Mouse (Mus musculus) neural tube, embryonic 11.5 days (tissue): Measurements from ENCODE around the gene Bcam. TPM values are rescaled to one million over a fixed set of nuclear protein-coding genes. Genes with fewer than 3 reads are reported as not detected.

Experiments used
- ATAC-seq: fragments of 200-750 bp; cut with Nextera tagmentation; 2 replicates; pipeline ENCODE4 v1.8.0; 2017; ENCODE audit warnings: moderate number of reproducible peaks, mild to moderate bottlenecking, moderate TSS enrichment, moderate library complexity; ENCODE audit not compliant: insufficient read depth, low FRiP score, low TSS enrichment
- DNase-seq: peaks from one replicate; pipeline ENCODE4 v3.0.0-alpha.2; 2015; ENCODE audit warnings: low spot score
- H3K27ac ChIP-seq: fragments of 300-500 bp; sonication (generic); 2 replicates; pipeline ENCODE4 v1.5.1; 2014; ENCODE audit warnings: low read depth, mild to moderate bottlenecking, low read length
- H3K27me3 ChIP-seq: fragments of 300-500 bp; sonication (generic); 2 replicates; pipeline ENCODE4 v1.6.1; 2014; ENCODE audit warnings: mild to moderate bottlenecking, low read length, mixed read lengths; ENCODE audit not compliant: control insufficient read depth, insufficient read depth
- H3K36me3 ChIP-seq: fragments of 300-500 bp; sonication (generic); 2 replicates; pipeline ENCODE4 v1.6.1; 2014; ENCODE audit warnings: mild to moderate bottlenecking, low read length, moderate library complexity, mixed read lengths; ENCODE audit not compliant: control insufficient read depth, insufficient read depth
- H3K4me1 ChIP-seq: fragments of 300-500 bp; sonication (generic); 2 replicates; pipeline ENCODE4 v1.6.1; 2014; ENCODE audit warnings: low read length, mixed read lengths; ENCODE audit not compliant: control insufficient read depth, insufficient read depth
- H3K4me2 ChIP-seq: fragments of 300-500 bp; sonication (generic); 2 replicates; pipeline ENCODE4 v1.6.1; 2014; ENCODE audit warnings: low read depth, mild to moderate bottlenecking, moderate library complexity
- H3K4me3 ChIP-seq: fragments of 300-500 bp; sonication (generic); 2 replicates; pipeline ENCODE4 v1.5.1; 2014; ENCODE audit warnings: low read depth, low read length
- H3K9ac ChIP-seq: fragments of 300-500 bp; sonication (generic); 2 replicates; pipeline ENCODE4 v1.6.1; 2014; ENCODE audit warnings: mild to moderate bottlenecking, low read length
- H3K9me3 ChIP-seq: fragments of 300-500 bp; sonication (generic); 2 replicates; pipeline ENCODE4 v1.6.1; 2016; ENCODE audit warnings: low read length; ENCODE audit not compliant: control insufficient read depth
- WGBS: fragments of 180-500 bp; shearing (Covaris S2); extraction: QIAGEN DNeasy Blood & Tissue Kit; methylation state at CpG from one replicate; pipeline ENCODE4 v1.1.7; 2014; 5-methylcytosine and 5-hydroxymethylcytosine counted together
- polyA plus RNA-seq: library from polyadenylated mRNA; unstranded; fragments of >200 nt; fragmentation: Nextera tagmentation; extraction: Ambion mirVana; gene quantifications from 2 replicates; pipeline ENCODE4 v1.2.1, GENCODE M21; 2014

Gene Bcam
- polyA plus RNA-seq, 1 experiment from 2014 or later = 21.1 TPM

DNA sequence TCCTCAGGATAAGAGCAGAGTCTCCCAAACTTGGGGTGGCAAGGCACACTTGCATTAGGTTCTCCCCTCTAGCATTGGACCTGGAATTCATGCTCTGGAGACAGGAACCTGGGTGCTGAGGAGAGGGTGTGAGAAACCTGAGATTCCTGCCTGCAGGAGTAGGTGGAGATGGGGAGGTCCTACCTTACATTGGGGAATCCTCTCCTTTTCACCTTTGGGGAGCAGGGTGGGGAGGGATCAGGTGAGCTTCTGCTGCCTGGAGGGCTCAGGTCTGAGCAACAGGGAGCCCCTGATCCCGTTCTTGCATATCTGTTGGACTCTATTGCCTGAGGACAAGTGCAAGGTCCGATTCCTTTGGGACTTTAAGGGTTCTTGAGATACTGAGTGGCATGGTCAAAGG, 54.0 kb downstream of the Bcam start:
- H3K36me3 ChIP-seq = peaks cover 3% of the 10 kb centered on the region
- DNase-seq (no peak), ATAC-seq (no peak)
- H3K27ac ChIP-seq = no peak overlapping the region
- WGBS = 93% methylated on average over 2 of the region's 2 CpGs
- H3K4me2 ChIP-seq = peak overlapping the region; percentile 50; the same call in 1 of the 2 replicates
- H3K4me3 ChIP-seq = no peak overlapping the region
- peaks cover 7% of the 10 kb centered on the region for H3K4me1 ChIP-seq
- no peak overlapping the region for H3K9ac ChIP-seq
- H3K27me3 ChIP-seq = no peaks in the 10 kb centered on the region
- H3K9me3 ChIP-seq = no peaks in the 10 kb centered on the region

GRCm38 (mm10) chr7:19716055-19716682, 54.6 kb downstream of the Bcam start:
- H3K4me2 ChIP-seq = peak overlapping the region; percentile 50
- no peaks in the 10 kb centered on the region for H3K9me3 ChIP-seq
- peaks cover 4% of the 10 kb centered on the region for H3K36me3 ChIP-seq
- H3K27ac ChIP-seq = peak overlapping the region; percentile 81
- H3K27me3 ChIP-seq = no peaks in the 10 kb centered on the region
- H3K9ac ChIP-seq = peak overlapping the region; percentile 46
- 8% methylated on average over 18 of the region's 18 CpGs for WGBS
- ATAC-seq (no peak), DNase-seq (no peak)
- H3K4me3 ChIP-seq = peak overlapping the region; percentile 29
- H3K4me1 ChIP-seq = peaks cover 7% of the 10 kb centered on the region

DNA sequence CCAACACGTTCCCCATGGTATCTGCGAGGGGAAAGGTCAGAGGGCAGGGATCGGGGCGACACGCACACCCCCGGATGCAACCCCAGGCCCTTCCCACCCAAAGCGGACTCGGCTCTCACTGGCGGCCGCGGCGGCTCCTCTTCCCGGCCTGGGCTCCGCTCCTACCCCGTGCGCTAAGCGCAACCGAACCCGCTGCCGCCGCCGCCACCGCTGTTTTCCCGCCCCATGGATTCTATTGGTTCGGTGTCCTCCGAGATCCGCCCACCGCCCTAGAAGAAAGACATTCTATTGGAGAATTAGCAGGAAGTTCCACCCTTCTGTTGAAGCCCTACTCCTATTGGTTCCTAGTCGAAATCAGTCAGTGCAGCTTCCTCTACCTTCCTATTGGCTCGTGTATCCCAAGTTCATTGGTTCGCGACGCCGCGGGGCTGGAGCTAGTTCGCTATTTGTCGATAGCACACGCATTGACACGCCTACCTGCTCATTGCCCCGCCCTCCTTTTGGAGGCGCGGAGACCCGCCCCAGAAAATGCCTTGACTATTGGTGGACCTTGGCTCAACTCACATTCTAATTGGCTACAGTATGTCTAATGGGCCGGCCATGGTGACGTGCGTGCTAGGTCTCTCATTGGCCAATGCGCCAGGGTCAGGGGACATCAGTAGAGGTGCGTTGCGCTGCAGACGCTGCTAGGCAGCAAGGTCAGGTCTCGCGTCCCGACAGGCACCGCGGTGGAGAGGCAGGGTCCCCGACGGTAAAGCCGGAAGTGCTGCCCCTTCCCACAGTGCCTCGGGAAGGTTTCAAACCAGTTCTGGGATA, 55.4 kb downstream of the Bcam start, which contains the start of gene Tomm40:
Gene Tomm40, minus strand, starts transcription at position 200 of the 816 bp plus-strand sequence.
- Histone ChIP-seq H3K9me3 (no peaks in the 10 kb centered on the region), H3K4me2 (peak within 1 kb of the TSS; percentile 83), H3K36me3 (peaks cover 9% of the 10 kb centered on the region), H3K9ac (peak within 1 kb of the TSS; percentile 80), H3K27me3 (no peaks in the 10 kb centered on the region), H3K4me3 (peak within 1 kb of the TSS; percentile 93), H3K4me1 (peaks cover 7% of the 10 kb centered on the region), H3K27ac (peak within 1 kb of the TSS; percentile 81)
- ATAC-seq (peak; percentile 99), DNase-seq (peak; percentile 100)
- under 1% methylated on average over 53 of the region's 59 CpGs for WGBS

- H3K4me3 ChIP-seq = peak overlapping the region; percentile 93
- no peak; the same call in 1 of the 2 replicates for ATAC-seq
- DNase-seq = no peak
- H3K4me1 ChIP-seq = peaks cover 7% of the 10 kb centered on the region
- peak overlapping the region; percentile 36 for H3K27ac ChIP-seq
- peaks cover 10% of the 10 kb centered on the region for H3K36me3 ChIP-seq
- H3K9ac ChIP-seq = peak overlapping the region; percentile 80
- H3K9me3 ChIP-seq = no peaks in the 10 kb centered on the region
- H3K27me3 ChIP-seq = no peaks in the 10 kb centered on the region
- H3K4me2 ChIP-seq = peak overlapping the region; percentile 83
- WGBS = under 1% methylated on average over 28 of the region's 39 CpGs
These were observed 56.0 kb downstream of the Bcam start for GRCm38 (mm10) chr7:19714836-19715235.

- H3K9me3 ChIP-seq = no peaks in the 10 kb centered on the region
- peaks cover 16% of the 10 kb centered on the region for H3K36me3 ChIP-seq
- no peak overlapping the region for H3K4me3 ChIP-seq
- H3K4me2 ChIP-seq = no peak overlapping the region
- H3K9ac ChIP-seq = no peak overlapping the region
- peaks cover 7% of the 10 kb centered on the region for H3K4me1 ChIP-seq
- 94% methylated on average over 9 of the region's 9 CpGs for WGBS
- H3K27me3 ChIP-seq = no peaks in the 10 kb centered on the region
- ATAC-seq = no peak
- no peak for DNase-seq
- no peak overlapping the region for H3K27ac ChIP-seq
These were observed 57.2 kb downstream of the Bcam start for GRCm38 (mm10) chr7:19713598-19713997.

DNA sequence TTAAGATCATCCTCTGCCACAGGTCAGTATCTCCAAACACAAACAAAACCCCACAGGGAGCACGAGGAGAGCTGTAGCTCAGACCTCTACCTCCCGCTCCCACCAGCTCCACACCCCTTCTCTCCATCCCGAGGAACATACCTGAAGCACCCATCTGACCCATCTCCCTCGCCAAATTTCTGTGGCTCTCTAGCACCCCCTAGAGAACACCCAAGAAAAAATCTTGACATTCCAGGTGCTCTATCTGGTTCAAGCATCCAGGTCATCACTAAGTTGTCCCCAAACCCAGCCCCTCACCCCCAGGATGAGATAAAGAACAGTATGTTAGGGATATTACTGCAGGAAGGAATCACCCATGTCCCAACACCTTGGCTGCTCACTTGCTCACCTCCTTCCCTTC, 57.6 kb downstream of the Bcam start:
- DNase-seq = no peak
- H3K4me2 ChIP-seq = no peak overlapping the region
- H3K27ac ChIP-seq = no peak overlapping the region
- ATAC-seq = no peak
- no peaks in the 10 kb centered on the region for H3K9me3 ChIP-seq
- no peak overlapping the region for H3K9ac ChIP-seq
- H3K36me3 ChIP-seq = peaks cover 16% of the 10 kb centered on the region
- H3K4me1 ChIP-seq = peaks cover 7% of the 10 kb centered on the region
- H3K4me3 ChIP-seq = no peak overlapping the region; the same call in 1 of the 2 replicates
- WGBS = 57% methylated on average over 4 of the region's 4 CpGs
- H3K27me3 ChIP-seq = no peaks in the 10 kb centered on the region

DNA sequence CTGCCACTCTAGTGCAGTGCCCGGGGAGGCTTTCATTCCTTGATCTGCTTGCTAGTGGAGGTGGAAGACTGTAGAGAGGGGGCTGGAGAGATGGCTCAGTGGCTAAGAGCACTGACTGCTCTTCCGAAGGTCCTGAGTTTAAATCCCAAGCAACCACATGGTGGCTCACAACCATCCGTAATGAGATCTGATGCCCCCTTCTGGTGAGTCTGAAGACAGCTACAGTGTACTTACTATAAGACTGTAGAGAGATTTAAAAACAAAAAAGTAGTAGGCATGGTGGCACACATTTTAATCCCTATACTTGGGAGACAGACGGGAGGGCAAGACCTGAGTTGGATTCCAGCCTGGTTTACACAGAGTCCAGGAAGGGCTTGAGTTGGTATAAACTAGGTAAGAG, 58.4 kb downstream of the Bcam start:
- H3K27ac ChIP-seq = no peak overlapping the region
- no peaks in the 10 kb centered on the region for H3K27me3 ChIP-seq
- H3K4me2 ChIP-seq = no peak overlapping the region
- H3K36me3 ChIP-seq = peaks cover 18% of the 10 kb centered on the region
- WGBS = 88% methylated on average over 4 of the region's 4 CpGs
- ATAC-seq (no peak), DNase-seq (no peak)
- H3K4me1 ChIP-seq = peaks cover 7% of the 10 kb centered on the region
- no peaks in the 10 kb centered on the region for H3K9me3 ChIP-seq
- H3K9ac ChIP-seq = no peak overlapping the region
- H3K4me3 ChIP-seq = no peak overlapping the region

GRCm38 (mm10) chr7:19710650-19711049, 60.2 kb downstream of the Bcam start:
- 88% methylated on average over 10 of the region's 10 CpGs for WGBS
- Histone ChIP-seq H3K36me3 (peaks cover 22% of the 10 kb centered on the region), H3K9ac (no peak overlapping the region), H3K9me3 (no peaks in the 10 kb centered on the region), H3K27ac (no peak overlapping the region), H3K4me3 (no peak overlapping the region), H3K4me2 (no peak overlapping the region), H3K4me1 (peaks cover 7% of the 10 kb centered on the region), H3K27me3 (no peaks in the 10 kb centered on the region)
- ATAC-seq = no peak
- no peak for DNase-seq
